Mouse (Mus musculus) monocyte, adult 5-6 weeks (primary cell): ENCODE measurements around the gene Strip2. TPM values are rescaled to one million over a fixed set of nuclear protein-coding genes. Genes with fewer than 3 reads are reported as not detected.
A peak's percentile ranks its signal among the peaks of the same experiment; 100 is the strongest.

ENCODE experiments used
- ATAC-seq: fragments of 153-309, 156-312 bp; replicated peaks from 2 replicates; pipeline ENCODE4 v1.8.0; 2017; ENCODE audit warnings: mild to moderate bottlenecking; ENCODE audit not compliant: low TSS enrichment, insufficient number of reproducible peaks, severe bottlenecking, poor library complexity, low FRiP score
- total RNA-seq: library from RNA; stranded (forward); fragments of 200-1000, 200-491, 200-594 nt; gene quantifications from 3 replicates; pipeline ENCODE4 v1.2.3, GENCODE M21; 2017

The Strip2 gene
- total RNA-seq, 1 experiment from 2014 or later, result 1.0 TPM

DNA sequence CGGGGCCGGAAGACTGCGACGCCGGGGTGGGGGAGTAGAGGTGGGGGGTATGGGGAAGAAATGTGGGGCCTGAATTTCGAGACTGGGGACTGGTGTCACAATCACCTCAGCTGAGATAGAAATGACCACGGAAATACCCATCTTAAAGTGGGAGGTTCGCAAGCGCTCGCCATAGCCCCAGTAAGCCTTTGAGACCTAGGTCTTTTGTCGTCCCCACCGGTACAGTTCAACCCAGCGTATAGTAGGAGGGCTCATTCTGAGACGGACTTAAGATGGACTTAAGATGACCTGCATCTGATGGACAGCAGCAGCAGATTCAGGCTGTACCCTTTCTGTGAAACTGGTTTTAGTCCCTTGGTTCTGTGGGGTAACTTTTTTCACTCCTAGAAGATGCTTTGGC, 68.7 kb downstream of the Strip2 start:
- ATAC-seq, result 0 out of 2 replicates have a peak, but pooled peaks have one; percentile 8

DNA sequence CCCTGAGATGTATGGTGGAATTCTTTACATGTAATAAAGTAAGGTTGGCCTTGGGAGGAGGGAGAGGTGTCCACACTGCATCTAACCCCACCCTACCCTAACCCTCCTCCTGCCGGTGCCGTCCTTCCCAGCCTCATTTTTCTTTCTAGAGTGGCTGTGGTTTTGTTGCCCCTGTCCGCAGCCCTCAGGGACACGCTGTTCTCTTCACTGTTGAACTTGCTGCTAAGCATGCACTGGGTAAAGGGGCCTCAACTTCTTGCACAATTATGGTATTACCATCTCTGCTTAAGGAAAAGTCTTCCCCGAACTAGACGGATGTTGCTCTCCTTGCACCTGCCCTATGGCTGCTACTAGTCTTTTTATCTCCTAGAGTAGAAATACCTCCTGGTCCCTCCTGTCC, 69.2 kb downstream of the Strip2 start:
- ATAC-seq, result no peak

DNA sequence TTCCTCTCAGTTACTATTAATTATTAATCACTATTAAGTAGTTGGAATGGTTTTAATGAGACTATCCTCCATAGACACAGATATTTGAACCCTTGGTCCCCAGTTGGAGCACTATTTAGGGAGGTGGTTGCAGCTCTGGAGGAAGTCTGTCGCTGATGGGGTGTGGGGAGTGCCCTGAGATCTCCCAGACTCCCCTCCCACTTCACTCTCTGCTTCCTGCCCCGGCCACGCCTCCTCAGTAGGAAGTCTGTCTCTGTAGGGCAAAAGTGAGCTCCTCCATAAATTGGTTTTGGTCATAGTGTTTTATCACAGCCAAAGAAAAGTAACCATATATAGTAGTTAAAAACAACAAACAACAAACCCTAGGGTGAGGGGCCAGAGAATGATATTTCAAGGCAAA, 70.4 kb downstream of the Strip2 start:
- no peak for ATAC-seq

DNA sequence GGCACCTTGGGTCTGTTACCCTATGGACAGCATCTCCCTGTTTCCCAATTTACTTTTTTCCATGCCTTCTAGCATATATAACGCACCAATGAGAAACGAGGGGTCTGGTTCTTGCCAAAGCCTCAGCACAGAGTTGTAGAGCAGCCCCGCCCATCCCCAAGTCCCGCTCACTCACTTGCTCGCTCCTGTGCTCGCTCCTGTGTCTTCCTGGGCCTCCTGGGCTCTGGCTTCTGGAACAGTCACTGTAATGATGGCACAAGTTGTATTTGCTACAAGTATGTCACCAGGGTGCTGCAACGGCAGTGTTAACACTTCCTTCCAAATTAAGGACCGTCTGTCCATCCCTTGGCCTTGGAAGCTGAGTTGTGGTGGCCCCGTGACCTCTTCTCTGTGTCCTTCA, 81.3 kb downstream of the Strip2 start:
- no peak for ATAC-seq

DNA sequence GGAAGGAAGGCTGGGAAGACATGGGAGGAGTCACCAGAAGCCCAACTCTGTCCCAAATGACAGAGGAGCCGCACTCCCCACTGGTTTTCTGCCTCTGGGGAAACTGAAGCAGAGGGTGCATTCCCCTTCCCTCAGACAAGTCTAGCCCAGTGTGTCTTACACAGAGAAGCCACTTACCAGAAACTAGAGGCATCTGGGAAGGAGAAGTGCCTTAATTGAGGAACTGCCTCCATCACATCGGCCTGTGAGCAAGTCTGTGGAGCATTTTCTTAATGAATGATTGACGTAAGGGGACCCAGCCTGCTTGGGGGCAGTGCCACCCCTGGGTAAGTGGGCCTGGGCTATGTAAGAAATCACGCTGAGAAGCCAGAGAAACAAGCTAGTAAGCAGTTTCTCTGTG, 82.0 kb downstream of the Strip2 start:
- peak; percentile 50; the same call in 1 of the 2 replicates for ATAC-seq

DNA sequence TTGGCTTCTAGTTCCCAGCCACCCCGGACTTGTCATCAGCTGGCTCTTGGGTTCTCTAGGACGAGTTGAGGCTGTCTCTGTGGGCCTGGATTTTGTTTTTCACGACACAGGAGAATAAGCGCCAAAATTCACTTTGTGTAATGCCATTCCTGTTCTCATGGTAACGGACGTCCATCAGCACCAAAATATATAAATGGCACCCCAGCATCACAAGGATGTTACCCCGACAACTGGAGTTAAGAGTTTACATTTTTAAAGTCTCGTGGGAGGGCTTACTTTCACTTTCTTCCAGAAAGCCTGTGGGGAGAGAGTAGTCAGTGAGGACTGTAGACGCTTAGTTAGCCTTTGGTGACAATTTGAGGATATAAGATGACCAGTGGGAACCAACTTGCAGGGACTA, 85.8 kb downstream of the Strip2 start:
- ATAC-seq, result no peak

DNA sequence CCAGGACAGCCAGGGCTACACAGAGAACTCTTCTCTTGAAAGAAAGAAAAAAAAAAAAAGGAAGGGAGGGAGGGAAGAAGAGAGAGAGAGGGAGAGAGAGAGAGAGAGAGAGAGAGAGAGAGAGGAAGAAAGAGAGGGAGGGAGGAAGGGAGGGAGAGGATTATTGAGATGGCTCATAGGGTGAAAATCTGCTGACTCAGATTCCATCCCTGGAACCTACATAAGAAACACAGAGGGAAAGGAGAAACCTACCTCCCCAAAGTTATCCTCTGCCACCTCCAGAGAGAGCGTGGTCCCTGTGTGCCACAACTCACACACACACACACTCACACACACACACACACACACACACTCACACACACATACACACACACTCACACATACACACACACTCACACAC, 89.0 kb downstream of the Strip2 start:
- ATAC-seq, result no peak

DNA sequence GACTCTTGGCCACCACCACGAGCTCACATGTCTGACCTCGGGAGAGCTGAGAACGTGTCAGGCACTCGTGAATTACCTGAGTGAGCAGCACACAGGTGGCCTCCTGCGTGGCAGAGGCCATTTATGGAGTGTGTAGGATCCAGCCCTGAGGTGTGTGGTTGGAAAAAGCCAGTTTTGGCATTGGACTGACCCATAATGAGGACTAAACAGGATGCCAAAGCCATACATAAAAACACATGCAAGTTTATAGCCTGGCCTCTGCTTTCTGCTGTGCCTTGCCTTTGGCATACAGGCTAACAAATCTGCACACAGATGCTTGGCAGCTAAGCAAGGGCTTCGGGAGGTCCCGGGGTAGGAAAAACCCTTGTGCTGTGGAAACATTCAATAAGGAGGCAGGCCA, 92.4 kb downstream of the Strip2 start:
- no peak for ATAC-seq

Other genes with a start within 250 kb of the Strip2 start
- gene Tspan33, start 222.8 kb upstream of the Strip2 start, total RNA-seq, result 0.29 to 1.6 TPM (median 0.29 TPM) in 3 replicates
- gene Smo, start 181.5 kb upstream of the Strip2 start, total RNA-seq, result not detected in 3 replicates
- 43.7 to 58.4 TPM (median 52.8 TPM) in 3 replicates for gene Ahcyl2, start 149.0 kb upstream of the Strip2 start, total RNA-seq
- 50.3 to 102 TPM (median 78.5 TPM) in 3 replicates for gene Nrf1, start 131.0 kb downstream of the Strip2 start, total RNA-seq